Mouse (Mus musculus) thymus, postnatal 25 days (tissue): ENCODE data around the gene Cutc.
A peak's percentile ranks its signal among the peaks of the same experiment; 100 is the strongest.

Experiments
- DNase-seq: peaks from one replicate; pipeline ENCODE4 v3.0.0; 2022

The Cutc gene

DNA sequence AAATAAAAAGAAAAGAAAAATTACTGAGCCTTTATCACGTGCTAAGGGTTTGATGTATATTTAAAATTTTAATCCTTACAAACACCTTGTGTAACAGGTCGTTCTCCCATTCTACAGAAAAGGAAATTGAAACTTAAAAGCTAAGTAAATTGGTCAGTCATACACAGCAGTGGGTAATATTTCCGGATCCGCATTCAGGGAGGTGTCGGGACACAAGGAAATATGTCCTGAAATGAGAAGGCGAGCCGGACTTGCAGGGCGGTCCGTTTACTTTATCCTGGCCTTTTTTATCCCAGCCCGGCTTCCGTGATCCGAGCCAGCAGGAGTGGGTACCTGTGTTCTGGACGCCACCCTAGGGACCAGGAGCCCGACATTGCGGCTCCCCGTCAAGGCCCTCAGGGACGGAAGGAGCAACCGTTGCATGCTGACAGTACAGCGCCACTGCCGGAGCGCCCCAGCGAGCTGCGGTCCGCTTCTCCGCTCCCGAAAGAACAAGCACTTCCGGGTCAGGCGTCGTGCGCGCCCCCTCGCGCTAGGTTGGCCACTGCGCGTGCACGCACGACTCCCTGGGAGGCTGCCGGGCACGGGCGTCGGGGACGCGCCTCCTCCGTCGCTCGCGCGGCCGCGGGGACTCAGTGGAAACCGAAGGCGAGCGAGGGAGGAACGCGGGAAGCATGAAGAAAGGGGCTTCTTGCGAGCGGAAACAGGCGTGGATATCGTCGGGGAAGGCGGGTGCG, at the start of gene Cutc, which contains the start of gene Cox15:
Cutc (plus strand) TSS at position 508 of the 737 bp plus-strand sequence.
Cox15 (minus strand) TSS at position 512 of the 737 bp plus-strand sequence.
- peak; percentile 99 for DNase-seq

DNA sequence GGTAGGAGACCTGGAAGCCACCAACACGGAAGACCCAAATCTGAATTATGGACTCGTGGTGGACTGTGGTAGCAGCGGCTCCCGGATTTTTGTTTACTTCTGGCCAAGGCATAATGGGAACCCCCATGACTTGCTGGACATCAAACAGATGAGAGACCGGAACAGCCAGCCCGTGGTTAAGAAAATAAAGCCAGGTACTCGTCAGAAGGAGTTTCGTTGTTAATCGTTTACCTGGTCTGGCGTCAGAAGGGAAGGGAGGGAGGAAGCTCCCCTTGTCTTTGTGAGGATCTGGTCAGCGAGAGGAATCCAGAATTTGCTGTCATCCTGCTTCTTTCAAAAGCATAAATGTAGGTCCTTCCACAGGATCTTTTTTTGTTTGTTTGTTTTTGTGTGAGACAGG, 48.6 kb upstream of the Cutc start:
- no peak for DNase-seq

DNA sequence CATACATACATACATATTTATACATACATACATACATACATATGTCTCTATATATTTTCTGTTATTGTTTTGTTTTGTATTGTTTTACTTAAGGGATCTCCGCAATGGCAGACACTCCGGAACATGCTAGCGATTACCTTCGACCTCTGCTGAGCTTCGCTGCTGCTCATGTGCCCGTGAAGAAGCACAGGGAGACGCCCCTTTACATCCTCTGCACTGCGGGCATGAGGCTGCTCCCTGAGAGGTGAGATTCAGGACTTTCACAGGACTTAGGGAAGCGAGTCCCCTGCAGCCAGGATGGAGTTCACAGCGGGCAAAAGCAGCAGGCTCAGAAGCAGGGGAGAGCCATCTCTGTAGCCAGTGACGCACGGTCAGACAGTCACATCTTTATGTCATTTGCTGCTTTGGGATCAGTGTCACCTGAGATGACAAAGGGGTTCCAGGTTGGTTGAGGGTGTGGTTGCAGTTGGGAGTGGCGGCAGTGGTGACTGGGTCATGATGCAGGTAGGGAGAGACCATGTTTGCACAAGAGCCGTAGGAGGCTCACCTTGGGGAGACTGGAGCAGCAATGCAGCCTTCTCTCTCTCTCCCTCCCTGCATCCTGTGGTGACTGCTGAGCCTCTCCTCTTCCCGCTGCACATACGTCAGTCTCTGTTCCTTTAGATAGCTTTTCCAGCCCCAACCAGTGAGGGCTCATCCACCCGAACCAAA, 47.9 kb upstream of the Cutc start:
- DNase-seq = no peak

DNA sequence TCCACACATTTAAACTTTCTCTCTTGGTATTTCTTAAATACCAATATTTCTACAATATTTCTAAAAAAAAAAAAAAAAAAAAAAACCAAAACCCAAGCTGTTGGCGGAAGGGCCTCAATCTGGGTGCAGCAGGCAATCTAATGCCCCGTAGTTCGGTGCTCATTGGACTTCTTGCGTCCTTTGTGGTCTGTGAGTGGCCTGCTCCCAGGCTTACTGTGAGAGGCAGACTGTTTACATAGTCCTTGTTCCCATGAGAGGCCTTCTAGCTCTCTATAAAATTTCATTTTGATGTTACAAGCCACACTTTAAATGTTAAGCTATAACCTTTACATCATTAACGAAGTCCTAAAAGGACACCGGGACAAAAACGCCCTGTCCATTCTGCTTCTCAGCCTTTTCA, 44.6 kb upstream of the Cutc start:
- no peak for DNase-seq

DNA sequence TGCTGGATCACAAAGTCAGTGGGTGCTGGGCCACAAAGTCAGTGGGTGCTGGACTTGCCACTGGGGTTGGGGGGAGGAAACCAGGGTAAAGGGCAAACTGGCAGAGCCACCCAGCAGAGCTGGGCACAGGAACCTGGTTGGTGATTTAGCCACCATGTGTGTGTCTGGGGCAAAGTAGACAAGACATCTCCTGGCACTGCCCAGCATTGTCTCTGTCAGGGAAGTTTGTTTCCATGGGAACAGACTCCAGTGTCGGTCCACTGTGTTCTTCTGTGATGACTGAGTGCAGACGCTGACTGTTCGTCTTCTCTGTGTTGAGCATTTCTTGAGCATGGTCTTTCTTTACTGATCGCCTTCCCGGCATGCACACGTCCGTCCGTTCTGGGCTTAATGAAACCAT, 43.5 kb upstream of the Cutc start:
- no peak for DNase-seq

DNA sequence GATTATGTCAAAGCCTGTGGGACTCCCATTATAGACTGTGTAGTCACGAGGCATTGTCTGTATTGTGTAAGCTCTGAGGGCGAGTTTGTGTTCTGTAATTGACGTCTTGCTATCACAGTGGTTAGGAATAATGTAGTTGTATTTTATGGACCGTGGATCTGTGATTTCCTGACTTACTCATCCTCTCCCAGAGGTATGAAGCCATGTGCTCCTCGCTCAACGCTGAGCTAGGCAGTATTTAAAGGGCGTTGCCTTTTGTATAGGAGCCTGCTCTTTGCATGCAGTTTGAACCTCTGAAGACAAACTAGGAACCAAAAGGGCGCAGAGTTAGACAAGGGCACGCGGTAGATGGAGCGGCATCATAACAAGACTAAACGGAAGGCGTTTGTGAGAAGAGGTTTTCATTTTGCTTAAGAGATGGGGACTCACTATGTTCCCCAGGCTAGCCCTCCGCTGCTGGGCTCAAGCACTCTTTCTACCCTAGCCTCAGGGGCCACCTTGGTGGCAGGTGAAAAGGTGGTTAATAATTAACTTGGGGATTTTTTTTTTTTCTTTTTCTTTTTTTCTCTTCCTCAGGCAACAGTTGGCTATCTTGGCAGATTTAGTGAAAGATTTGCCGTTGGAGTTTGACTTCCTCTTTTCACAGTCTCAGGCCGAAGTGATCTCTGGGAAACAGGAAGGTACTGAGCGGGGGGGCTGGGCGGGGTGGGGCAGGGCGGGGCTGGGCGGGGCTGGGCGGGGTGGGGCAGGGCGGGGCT, 41.5 kb upstream of the Cutc start:
- peak; percentile 63 for DNase-seq

DNA sequence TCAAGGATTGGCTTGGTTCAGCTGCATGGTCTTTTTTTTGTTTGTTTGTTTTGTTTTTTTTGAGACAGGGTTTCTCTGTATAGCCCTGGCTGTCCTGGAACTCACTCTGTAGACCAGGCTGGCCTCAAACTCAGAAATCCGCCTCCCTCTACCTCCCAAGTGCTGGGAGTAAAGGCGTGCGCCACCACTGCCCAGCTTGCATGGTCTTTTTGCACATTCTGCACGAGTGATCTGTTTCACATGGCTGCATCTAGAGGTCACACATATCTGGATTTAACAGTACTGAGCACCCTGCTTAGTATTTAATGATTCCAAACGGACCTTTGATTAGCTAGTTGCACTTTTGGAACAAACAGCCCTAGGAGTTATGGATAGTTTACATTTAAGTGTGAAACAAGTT, 40.8 kb upstream of the Cutc start:
- peak; percentile 22 for DNase-seq

DNA sequence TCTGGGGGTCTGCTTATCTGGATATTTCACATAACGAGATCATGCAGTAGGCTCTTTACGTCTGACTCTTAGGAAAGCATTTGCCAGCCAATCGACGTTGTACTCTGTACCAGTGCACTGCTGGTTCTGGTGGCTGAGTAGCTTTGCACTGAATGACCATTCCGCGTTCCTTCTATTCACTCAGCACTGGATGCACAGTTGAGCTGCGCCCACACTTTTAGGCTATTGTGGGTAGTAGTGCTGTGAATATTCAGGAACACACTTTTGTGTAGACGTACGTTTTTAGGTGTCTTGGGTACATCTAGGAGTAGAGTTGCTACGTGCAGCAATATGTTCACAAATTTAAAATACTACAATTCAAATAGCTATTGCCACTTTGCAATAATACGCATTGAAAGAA, 32.7 kb upstream of the Cutc start:
- no peak for DNase-seq

DNA sequence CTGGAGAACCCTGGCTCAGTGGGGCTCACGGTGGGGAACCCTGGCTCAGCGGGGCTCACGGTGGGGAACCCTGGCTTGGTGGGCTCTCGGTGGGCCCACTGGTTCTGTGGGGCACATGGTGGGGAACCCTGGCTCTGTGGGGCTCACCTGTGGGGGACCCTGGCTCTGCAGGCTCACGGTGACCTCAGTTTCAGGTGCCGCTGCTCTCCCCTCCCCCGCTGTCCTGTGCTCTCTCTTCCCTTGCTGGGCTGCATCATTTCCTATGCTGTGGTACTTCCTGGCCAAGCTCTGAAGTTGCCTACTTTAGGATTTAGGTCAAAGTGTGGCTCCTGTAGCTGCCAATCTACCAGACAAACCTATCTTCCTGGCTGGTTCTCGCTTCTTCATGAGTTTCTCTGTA, 29.9 kb upstream of the Cutc start:
- DNase-seq = peak; percentile 76

DNA sequence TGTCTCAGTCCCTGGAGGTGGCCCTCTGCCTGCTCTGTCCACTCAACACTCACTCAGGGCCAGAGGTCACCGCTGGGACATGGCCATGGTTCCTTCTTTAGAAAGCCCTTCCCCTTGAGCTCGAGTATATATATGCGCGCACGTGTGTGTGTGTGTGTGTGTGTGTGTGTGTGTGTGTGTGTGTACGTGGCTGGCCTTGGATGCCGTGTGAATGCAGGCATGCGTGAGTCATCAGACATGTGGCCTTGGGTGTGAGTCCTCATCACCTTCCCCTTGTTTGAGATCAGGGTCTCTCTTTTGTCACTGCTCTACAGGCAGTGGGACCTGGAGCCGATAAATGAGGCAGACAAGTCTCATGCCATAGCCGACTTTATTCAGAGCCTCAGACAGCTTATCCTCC, 29.3 kb upstream of the Cutc start:
- no peak for DNase-seq

DNA sequence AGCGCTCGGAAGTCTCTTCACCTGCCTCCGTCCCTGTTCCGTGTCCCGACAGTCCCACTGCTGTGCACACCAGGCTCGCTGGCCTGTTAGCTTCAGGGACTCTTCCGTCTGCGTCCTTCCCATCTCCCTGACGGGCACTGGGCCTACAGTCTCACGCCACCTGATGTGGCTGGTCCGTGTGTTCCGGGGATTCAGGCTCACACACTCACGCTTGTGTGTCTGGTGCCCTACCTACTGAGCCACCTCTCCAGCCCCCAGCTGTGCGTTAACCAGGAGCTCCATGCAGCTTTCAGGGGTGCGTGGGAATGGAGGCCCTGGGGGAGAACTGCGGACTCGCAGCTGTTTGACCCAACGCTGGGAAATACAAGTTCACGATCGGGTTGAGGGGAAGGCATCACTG, 28.6 kb upstream of the Cutc start:
- DNase-seq = no peak

DNA sequence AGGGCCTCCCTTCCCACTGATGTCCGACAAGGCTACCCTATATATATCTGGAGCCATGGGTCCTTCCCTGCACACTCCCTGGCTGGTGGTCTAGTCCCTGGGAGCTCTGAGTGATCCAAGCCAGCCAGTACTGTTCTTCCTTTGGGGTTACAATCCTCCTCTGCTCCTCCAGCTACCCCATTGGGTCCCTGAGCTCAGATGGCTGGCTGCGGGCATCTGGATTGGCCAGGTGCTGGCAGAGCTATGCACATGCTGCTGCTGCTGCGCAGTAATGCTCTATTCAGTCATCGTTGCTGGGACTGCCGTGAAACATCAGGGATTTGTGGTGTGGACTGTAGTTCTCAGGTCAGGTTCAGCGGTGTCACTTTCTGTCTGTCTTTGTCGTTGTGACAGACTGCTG, 28.0 kb upstream of the Cutc start:
- no peak for DNase-seq

DNA sequence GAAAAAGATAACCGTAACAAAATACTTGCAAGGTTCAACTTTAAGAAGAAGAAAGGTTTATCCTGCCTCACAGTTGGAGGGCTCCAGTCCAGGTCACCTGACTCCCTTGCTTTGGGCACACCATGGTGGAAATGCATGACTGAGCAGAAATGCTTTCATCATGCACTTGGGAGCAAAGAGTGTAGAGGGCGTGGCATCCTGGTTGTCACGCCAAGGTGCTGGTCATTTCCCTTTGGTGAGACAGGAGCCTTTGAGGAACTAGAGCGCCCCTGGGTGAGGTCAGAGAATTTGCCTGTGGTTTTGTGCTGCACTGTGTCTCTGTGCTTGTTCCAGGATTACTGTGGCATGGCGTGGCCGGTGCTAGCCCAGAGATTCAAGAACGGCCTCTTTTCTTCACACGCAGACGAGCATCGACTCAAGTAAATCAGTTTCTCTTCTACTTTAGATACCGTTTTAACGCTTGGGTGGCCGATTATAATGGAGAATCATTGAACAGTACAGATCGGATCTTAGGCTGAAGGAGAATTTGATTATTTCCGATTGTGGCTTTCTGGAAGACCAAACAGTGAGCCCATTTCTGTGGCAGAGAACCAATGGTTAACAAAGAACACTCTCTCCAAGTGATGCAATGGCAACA, 26.2 kb upstream of the Cutc start:
- DNase-seq = no peak

DNA sequence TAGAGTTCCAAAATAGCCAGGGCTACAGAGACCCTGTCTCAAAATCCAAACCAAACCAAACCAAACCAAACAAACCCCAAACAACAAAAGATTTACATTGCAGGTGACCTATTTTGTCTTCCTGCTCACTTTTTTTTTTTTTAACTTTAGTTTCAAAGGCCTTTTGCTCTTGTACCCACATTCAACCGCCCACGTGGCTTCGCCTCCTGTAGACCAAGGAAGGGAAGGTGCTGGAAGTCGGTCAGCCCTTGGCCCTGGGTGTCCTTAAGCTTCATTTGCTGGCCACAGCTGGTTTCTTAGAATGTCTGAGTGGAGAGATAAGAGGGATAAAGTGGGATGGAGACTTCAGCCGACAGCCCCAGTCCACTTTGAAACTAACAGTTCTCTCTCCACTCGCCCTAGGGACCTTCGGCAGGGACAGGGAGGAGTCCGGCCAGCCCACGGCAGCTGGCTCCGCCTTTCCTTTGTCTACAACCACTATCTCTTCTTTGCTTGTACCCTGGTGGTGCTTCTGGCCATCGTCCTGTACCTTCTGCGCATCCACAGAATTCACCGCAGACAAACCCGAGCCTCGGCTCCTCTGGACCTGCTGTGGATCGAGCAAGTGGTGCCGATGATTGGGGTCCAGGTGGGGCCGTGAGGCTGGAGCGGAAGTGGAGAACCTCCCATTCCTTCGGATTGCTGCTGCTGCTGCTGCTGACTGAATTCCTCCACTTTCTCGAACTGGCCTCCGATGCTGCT, 23.3 kb upstream of the Cutc start:
- DNase-seq = peak; percentile 52

DNA sequence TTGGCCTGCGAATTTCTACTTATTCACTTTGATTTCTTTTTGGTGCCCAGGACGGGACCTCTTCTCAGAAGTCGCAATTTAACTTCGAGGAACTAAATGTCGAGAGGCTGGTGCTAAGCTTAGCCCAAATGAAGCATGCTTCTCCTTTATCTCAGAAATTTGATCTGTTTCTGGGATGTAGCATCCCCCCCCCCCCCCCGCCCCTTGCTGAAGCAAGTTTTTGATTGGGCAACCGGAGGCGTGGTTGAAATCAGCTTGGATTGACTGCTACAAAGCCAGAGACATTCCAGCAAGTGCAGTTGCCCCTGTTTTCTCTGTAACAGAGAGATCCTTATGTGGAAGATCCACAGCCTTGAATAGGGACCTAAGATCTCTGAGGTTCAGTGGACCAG, 22.8 kb upstream of the Cutc start:
- no peak for DNase-seq

DNA sequence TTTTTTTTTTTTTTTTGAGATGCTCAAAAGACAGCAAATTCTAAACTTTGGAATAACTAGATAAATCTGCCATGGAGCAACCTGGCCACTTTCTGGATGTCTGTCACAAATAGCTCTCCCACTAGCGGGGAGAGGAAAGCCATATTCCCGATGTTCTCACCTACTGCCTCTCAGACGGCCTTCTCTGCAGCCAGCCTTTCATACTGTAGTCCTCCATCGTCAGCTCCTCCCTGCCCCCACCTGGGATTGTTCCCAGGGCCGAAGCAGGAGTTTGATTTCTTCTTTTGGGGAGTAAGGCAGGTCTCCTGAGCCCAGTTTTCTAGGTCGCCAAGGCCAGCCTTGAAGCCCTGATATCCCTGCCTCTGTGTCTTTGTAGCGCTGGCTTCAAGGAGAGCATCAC, 21.6 kb upstream of the Cutc start:
- no peak for DNase-seq

DNA sequence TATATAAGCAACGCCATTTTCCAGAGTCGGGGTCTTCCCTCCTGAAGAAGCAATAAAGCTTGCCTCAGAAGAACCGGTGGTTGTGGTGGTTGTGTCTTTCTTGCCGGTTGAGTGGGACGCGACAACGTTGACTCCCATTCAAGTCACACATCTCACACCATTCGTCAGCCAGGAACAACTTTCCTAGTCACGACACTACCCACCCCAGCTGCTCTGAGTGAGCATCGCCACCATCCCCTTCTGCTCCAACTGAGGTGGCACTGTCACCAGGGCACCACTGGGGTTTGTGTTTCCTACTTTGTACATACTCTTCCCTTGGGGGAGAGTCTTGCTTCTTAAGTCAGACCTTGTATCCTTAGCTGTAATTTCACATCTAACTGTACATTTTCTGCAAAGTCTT, 14.4 kb upstream of the Cutc start:
- no peak for DNase-seq

DNA sequence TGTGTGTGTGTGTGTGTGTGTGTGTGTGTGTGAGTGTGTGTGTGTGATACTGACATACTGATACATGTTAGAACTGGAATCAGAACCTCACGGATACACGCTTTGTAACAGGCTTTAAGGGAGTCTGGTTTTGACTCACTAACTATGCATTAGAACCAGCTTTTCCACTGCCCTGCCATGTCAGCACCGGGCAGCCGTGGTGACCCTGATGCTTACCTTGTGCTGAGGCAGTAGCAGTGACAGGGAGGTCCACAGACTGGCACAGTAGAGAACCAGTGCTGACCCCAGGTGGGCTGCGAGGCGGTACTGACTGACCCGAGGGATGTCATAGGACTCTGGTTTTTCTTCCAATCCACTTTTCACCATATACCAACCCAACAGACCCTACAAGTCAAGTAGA, 9.4 kb upstream of the Cutc start:
- DNase-seq = no peak

DNA sequence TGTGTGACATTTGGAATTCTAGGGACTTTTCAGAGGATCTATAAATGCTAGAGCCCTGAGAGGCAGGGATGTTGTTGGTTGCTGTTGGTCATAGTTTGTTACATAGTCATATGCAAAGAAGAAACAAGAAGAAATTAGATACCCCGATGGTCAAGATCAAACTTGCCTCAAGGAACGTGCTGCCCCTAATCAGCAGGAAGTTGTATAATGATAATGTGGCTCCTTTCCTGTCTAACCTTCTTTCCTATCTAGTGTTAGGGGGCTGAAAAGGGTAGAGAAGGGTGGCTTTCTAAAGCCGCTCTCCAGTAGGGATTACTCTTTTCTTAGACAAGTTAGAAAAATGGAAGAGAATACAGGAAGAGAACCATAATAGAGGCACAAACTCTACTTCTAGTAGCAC, 7.1 kb upstream of the Cutc start:
- DNase-seq = no peak

DNA sequence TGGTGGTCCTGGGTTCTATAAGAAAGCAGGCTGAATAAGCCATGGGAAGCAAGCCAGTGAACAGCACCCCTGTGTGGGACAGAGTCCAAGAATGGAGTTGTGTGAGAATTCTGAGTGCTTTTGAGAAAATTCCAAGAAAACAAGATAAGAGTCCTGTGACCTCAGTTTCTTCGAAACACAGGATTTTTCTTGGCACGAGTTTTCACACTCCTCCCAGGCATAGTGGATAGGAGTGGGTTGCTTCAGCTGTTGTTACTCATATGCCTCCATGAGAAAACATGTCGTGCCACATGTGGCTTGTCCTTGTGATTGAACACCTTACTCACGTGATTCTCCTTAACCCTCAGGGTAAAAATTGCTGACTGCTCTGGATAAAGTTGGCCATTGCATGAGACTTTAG, 4.9 kb upstream of the Cutc start:
- no peak for DNase-seq

DNA sequence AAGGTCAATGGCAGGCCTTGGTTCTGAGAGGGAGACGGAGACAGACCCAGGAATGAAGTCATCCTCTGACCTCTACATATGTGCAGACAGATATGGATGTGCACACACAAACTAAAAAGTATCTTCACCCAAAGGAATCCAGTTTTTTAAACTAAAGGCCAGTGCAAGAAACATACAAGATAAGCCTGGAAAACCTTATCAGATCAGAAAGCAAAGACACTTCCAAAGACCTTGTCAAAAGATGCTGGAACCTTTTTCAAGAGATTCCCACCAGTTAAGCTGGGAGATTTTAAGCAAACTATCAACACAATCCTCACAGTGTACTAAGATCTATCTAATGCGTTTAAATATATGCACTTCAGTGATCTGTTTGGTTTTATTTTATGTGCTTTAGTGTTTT, 2.8 kb upstream of the Cutc start:
- no peak for DNase-seq

DNA sequence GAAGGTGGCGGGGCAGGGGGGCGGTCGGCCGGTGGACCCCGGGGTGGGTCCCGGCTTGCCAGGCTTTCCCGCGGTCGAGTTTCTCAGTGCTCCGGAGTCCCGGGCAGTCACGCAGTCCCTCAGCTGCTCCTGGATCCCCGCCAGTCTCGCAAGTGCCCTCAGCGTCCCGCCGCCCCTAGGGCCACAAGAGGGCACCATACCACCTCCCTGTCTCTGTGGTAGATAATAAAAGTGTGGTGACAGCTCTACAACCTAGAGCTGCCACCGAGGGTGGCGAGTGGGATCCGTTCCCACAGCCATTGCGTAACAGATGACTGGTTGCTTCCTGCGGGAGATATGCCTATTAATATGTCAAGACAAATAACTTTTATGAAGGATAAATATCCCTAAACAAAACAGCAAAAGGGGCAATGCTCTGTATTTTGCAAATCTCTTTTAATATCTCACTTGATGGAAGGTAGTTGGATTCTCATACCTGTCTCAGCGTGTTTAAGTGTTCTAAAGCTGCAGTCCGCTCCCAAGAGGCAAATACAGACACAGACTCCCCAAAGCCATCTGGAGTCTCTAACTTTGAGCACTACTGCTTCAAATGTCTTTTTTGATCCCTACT, 535 bp downstream of the Cutc start:
- peak; percentile 92 for DNase-seq
